Mouse (Mus musculus) CH12.LX (cell line): ENCODE measurements around the gene Rhcg. TPM values are rescaled to one million over a fixed set of nuclear protein-coding genes. Genes with fewer than 3 reads are reported as not detected.

ENCODE experiments used
- DNase-seq: peaks from one replicate; pipeline ENCODE4 v3.0.0-alpha.2; 2013; ENCODE audit errors: extremely low read depth
- H3K27ac ChIP-seq: 2 replicates; pipeline ENCODE4 v1.5.1; 2012; ENCODE audit warnings: low read depth, mild to moderate bottlenecking, control low read depth, moderate library complexity; ENCODE audit not compliant: insufficient read depth
- H3K27me3 ChIP-seq: replicated peaks from 2 replicates; pipeline ENCODE3; 2012; ENCODE audit warnings: inconsistent platforms
- H3K36me3 ChIP-seq, 2 experiments: replicated peaks in 1 of 2; 2 replicates each; pipeline versions ENCODE3 to v1.6.1; 2012; ENCODE audit warnings: inconsistent platforms in 1 of 2, low read length in 1 of 2, mild to moderate bottlenecking in 1 of 2, mixed read lengths in 1 of 2, moderate library complexity in 1 of 2; ENCODE audit not compliant: control insufficient read depth in 1 of 2, insufficient read depth in 1 of 2
- H3K4me1 ChIP-seq, 2 experiments: 2 replicates each; pipeline ENCODE4 v1.6.1; 2012; ENCODE audit warnings: inconsistent platforms in 1 of 2, moderate library complexity in 1 of 2; ENCODE audit not compliant: insufficient read depth in 2 of 2, control insufficient read depth in 1 of 2
- H3K4me2 ChIP-seq: 2 replicates; pipeline ENCODE4 v1.6.1; 2012; ENCODE audit warnings: low read depth, mild to moderate bottlenecking, control low read depth; ENCODE audit not compliant: poor library complexity, insufficient read depth, severe bottlenecking
- H3K4me3 ChIP-seq, 3 experiments: fragments of 150-350 bp in 1 of 3; sonication (generic) in 1 of 3; replicated peaks in 1 of 3; 2 replicates each; pipeline versions ENCODE3 to v1.5.1; 2011 to 2012; ENCODE audit warnings: low read depth in 2 of 3, low read length in 2 of 3, mild to moderate bottlenecking in 2 of 3, moderate library complexity in 2 of 3, control low read depth in 1 of 3, improper control_type of control experiment in 1 of 3, inconsistent platforms in 1 of 3, mixed read lengths in 1 of 3; ENCODE audit not compliant: poor library complexity in 1 of 3
- H3K79me2 ChIP-seq: replicated peaks from 2 replicates; pipeline ENCODE4 v1.6.1; 2012; ENCODE audit warnings: mild to moderate bottlenecking, moderate library complexity; ENCODE audit not compliant: control insufficient read depth, poor library complexity, insufficient read depth, severe bottlenecking; ENCODE audit errors: extremely low read depth
- H3K9ac ChIP-seq: 2 replicates; pipeline ENCODE4 v1.6.1; 2012; ENCODE audit warnings: low read depth, mild to moderate bottlenecking, control low read depth, moderate library complexity; ENCODE audit not compliant: insufficient read depth
- H3K9me3 ChIP-seq: replicated peaks from 2 replicates; pipeline ENCODE3; 2012; ENCODE audit warnings: low read length, inconsistent platforms, mixed read lengths
- BHLHE40 ChIP-seq: IDR thresholded peaks from 2 replicates; pipeline ENCODE4 v1.6.1; 2011; ENCODE audit warnings: mild to moderate bottlenecking, low read depth, low read length, improper control_type of control experiment
- CHD1 ChIP-seq: IDR thresholded peaks from 2 replicates; pipeline ENCODE4 v1.6.1; 2012; ENCODE audit warnings: low read depth, low read length, improper control_type of control experiment, inconsistent platforms
- CHD2 ChIP-seq: IDR thresholded peaks from 2 replicates; pipeline ENCODE4 v1.6.1; 2011; ENCODE audit warnings: low read length, improper control_type of control experiment
- CTCF ChIP-seq, 2 experiments: IDR thresholded peaks in 1 of 2; conservative IDR thresholded peaks in 1 of 2; 2 replicates each; pipeline ENCODE4 v1.5.1; 2011 to 2012; ENCODE audit warnings: low read depth in 2 of 2, low read length in 2 of 2, improper control_type of control experiment in 1 of 2, inconsistent platforms in 1 of 2, mild to moderate bottlenecking in 1 of 2, moderate library complexity in 1 of 2
- E2F4 ChIP-seq: IDR thresholded peaks from 2 replicates; pipeline ENCODE4 v1.6.1; 2011; ENCODE audit warnings: low read depth, low read length, improper control_type of control experiment; ENCODE audit not compliant: insufficient replicate concordance
- EP300 ChIP-seq: IDR thresholded peaks from 2 replicates; pipeline ENCODE4 v1.6.1; 2011; ENCODE audit warnings: low read length, improper control_type of control experiment
- ETS1 ChIP-seq: conservative IDR thresholded peaks from 2 replicates; pipeline ENCODE4 v1.6.1; 2012; ENCODE audit warnings: low read depth, mild to moderate bottlenecking, inconsistent platforms, low read length, improper control_type of control experiment, moderate library complexity
- GABPA ChIP-seq: IDR thresholded peaks from 2 replicates; pipeline ENCODE4 v1.6.1; 2012; ENCODE audit warnings: low read depth, low read length, improper control_type of control experiment, inconsistent platforms; ENCODE audit not compliant: insufficient replicate concordance
- HCFC1 ChIP-seq: IDR thresholded peaks from 2 replicates; pipeline ENCODE4 v1.6.1; 2012; ENCODE audit warnings: low read depth, mild to moderate bottlenecking, inconsistent platforms, low read length, improper control_type of control experiment
- IRF4 ChIP-seq: IDR thresholded peaks from 2 replicates; pipeline ENCODE4 v1.6.1; 2014; ENCODE audit warnings: low read depth, mild to moderate bottlenecking, inconsistent platforms, low read length, improper control_type of control experiment
- JUN ChIP-seq: IDR thresholded peaks from 2 replicates; pipeline ENCODE4 v1.6.1; 2011; ENCODE audit warnings: low read depth, mild to moderate bottlenecking, low read length, improper control_type of control experiment, moderate library complexity; ENCODE audit not compliant: insufficient read depth
- MAFK ChIP-seq: IDR thresholded peaks from 2 replicates; pipeline ENCODE4 v1.6.1; 2011; ENCODE audit warnings: low read length, improper control_type of control experiment; ENCODE audit not compliant: insufficient replicate concordance
- MAX ChIP-seq: IDR thresholded peaks from 2 replicates; pipeline ENCODE4 v1.6.1; 2011; ENCODE audit warnings: low read length, improper control_type of control experiment
- MEF2A ChIP-seq: IDR thresholded peaks from 2 replicates; pipeline ENCODE4 v1.6.1; 2014; ENCODE audit warnings: low read depth, mild to moderate bottlenecking, inconsistent platforms, low read length, improper control_type of control experiment, borderline replicate concordance
- MXI1 ChIP-seq: IDR thresholded peaks from 2 replicates; pipeline ENCODE4 v1.6.1; 2011; ENCODE audit warnings: mild to moderate bottlenecking, low read depth, low read length, improper control_type of control experiment
- MYC ChIP-seq: IDR thresholded peaks from 2 replicates; pipeline ENCODE4 v1.6.1; 2011; ENCODE audit warnings: low read depth, mild to moderate bottlenecking, improper control_type of control experiment, low read length
- NRF1 ChIP-seq: IDR thresholded peaks from 2 replicates; pipeline ENCODE4 v1.6.1; 2014; ENCODE audit warnings: low read depth, mild to moderate bottlenecking, inconsistent platforms, low read length, improper control_type of control experiment, moderate library complexity
- PAX5 ChIP-seq: IDR thresholded peaks from 2 replicates; pipeline ENCODE4 v1.6.1; 2012; ENCODE audit warnings: low read length, inconsistent platforms, mixed read lengths
- POLR2AphosphoS2 ChIP-seq: IDR thresholded peaks from 2 replicates; pipeline ENCODE4 v1.6.1; 2011; ENCODE audit warnings: low read depth, low read length, improper control_type of control experiment
- RAD21 ChIP-seq: IDR thresholded peaks from 2 replicates; pipeline ENCODE4 v1.6.1; 2011; ENCODE audit warnings: low read depth, mild to moderate bottlenecking, low read length, improper control_type of control experiment, moderate library complexity
- SIN3A ChIP-seq: IDR thresholded peaks from 2 replicates; pipeline ENCODE4 v1.6.1; 2012; ENCODE audit warnings: low read length, improper control_type of control experiment, inconsistent platforms
- TBP ChIP-seq: conservative IDR thresholded peaks from 2 replicates; pipeline ENCODE4 v1.6.1; 2011; ENCODE audit warnings: low read depth, low read length, improper control_type of control experiment
- USF1 ChIP-seq: IDR thresholded peaks from 2 replicates; pipeline ENCODE4 v1.6.1; 2014; ENCODE audit warnings: low read depth, mild to moderate bottlenecking, inconsistent platforms, low read length, improper control_type of control experiment
- USF2 ChIP-seq: conservative IDR thresholded peaks from 2 replicates; pipeline ENCODE4 v1.6.1; 2011; ENCODE audit warnings: low read depth, low read length, improper control_type of control experiment
- ZMIZ1 ChIP-seq: IDR thresholded peaks from 2 replicates; pipeline ENCODE4 v1.6.1; 2012; ENCODE audit warnings: low read depth, mild to moderate bottlenecking, inconsistent platforms, low read length, improper control_type of control experiment
- ZNF384 ChIP-seq: IDR thresholded peaks from 2 replicates; pipeline ENCODE4 v1.6.1; 2012; ENCODE audit warnings: low read depth, low read length, improper control_type of control experiment, inconsistent platforms
- dilution Hi-C: fragments of 300-500 bp; cut with MboI; formaldehyde crosslinking; loops from 2 replicates; pipeline ENCODE4 v1.14.3; 2020; ENCODE audit warnings: low sequenced_read_pairs; ENCODE audit not compliant: extremely low pct_unique_long_range_greater_than_20kb, extremely low pct_ligation_motif_present
- in situ Hi-C: fragments of 300-500 bp; cut with MboI; formaldehyde crosslinking; loops from 3 replicates; pipeline ENCODE4 v1.14.3; 2019; ENCODE audit warnings: low sequenced_read_pairs, low pct_ligation_motif_present, low pct_unique_long_range_greater_than_20kb, mixed read lengths
- polyA plus RNA-seq: library from polyadenylated mRNA; unstranded; fragments of >175 nt; gene quantifications from 2 replicates; pipeline ENCODE4 v1.2.1, GENCODE M21; 2012; ENCODE audit warnings: low read depth; ENCODE audit not compliant: insufficient read length
- total RNA-seq, 2 experiments: library from RNA; depleted of rRNA; stranded (reverse); fragments of 300-350 nt in 1 of 2; fragments of >200 nt in 1 of 2; gene quantifications; 2 replicates each; pipeline ENCODE4 v1.2.3; 2012 to 2014

Gene Rhcg
- total and polyA plus RNA-seq, 3 experiments, result not detected

DNA sequence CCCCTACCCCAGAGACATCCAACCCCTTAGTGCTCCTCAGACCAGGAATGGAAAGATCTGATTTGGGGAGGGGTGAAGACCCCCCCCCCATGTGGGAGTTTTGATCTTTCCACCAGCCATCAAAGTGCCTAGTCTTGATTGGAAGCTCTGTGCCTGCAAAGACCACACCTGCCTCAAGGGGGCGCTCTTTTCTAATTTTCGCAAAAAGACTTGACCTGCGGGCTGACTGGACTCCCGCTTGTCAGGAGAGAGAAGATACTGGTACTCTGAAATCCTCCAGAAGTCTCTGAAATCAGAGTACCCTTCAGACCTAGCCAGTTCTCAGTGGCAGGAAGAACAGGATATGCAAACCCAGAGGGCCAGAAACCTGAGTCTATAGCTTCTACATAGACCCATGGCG, 40.8 kb downstream of the Rhcg start (continued):
- TF ChIP-seq MXI1 (no peak), USF2 (no peak), MEF2A (no peak), NRF1 (no peak), USF1 (no peak), ZNF384 (no peak), E2F4 (no peak), CHD2 (no peak), RAD21 (peak; percentile 45), MAX (no peak), HCFC1 (no peak), PAX5 (no peak), TBP (no peak), CTCF (conservative IDR thresholded peaks at IDR 0.05 in 1 of 2, IDR thresholded peaks at IDR 0.05 in 1 of 2; ENCODE audit: low read depth in 2 of 2, low read length in 2 of 2) (peak; percentile 55 to 72), JUN (no peak), SIN3A (no peak)

DNA sequence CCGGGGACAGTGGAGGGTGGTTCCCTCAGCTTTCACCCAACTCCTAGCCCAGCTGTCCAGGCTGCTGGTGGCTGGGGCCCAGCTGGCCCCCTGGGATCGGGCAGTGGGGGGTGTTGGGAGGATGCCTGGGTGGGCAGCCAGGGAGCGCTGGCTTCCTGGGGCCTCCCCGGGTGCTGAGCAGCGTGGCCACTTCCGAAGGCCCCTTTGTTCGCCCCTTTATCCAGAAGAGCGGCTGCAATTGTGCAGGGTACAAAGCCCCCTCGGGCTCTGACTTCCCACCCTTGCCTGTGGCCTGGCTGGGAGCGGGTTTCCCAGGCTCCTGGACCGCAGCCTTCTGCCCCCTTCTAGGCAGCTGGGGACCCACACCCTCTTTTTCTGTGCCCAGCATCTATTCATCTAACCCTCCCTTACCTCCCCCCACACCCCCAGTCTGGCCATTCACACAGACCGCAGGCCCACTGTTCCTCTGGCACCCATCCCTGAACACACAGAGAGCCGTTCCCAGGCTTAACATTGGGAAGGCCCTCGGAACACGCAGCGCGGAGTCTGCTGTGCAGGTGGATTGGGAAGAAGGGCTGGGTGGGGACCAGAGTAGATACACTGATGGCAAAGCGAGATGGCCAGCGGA, 45.2 kb downstream of the Rhcg start:
- Histone ChIP-seq H3K36me3 (no peaks in the 10 kb centered on the region), H3K27me3 (peaks cover 90% of the 10 kb centered on the region), H3K79me2 (no peaks in the 10 kb centered on the region), H3K27ac (no peak overlapping the region), H3K4me2 (no peak overlapping the region), H3K4me3 (no peak overlapping the region), H3K4me1 (no peaks in the 10 kb centered on the region), H3K9me3 (no peaks in the 10 kb centered on the region), H3K9ac (no peak overlapping the region)
- dilution Hi-C loops, result no loop called here
- no peak for DNase-seq
- no peak for TF ChIP-seq ETS1
- TF ChIP-seq RAD21, result no peak
- TF ChIP-seq EP300, result no peak
- no peak for TF ChIP-seq JUN
- no peak for TF ChIP-seq GABPA
- TF ChIP-seq MEF2A, result no peak
- no peak for TF ChIP-seq POLR2AphosphoS2
- TF ChIP-seq BHLHE40, result no peak
- TF ChIP-seq IRF4, result no peak
- no peak for TF ChIP-seq MAFK
- TF ChIP-seq ZMIZ1, result no peak
- no peak for TF ChIP-seq HCFC1
- TF ChIP-seq CHD1, result no peak
- no peak for TF ChIP-seq CHD2
- no peak for TF ChIP-seq E2F4
- no peak for TF ChIP-seq MAX
- TF ChIP-seq PAX5, result no peak
- no peak for TF ChIP-seq MYC
- TF ChIP-seq USF1, result no peak
- in situ Hi-C loops, result no loop called here
